Mouse (Mus musculus) cerebellum, postnatal 25 days (tissue): ENCODE data around the gene Tbx4.

ENCODE experiments used
- DNase-seq, 2 experiments: peaks; one replicate each; pipeline ENCODE4 v3.0.0; 2021; ENCODE audit warnings: mixed read lengths in 2 of 2

The Tbx4 gene

GRCm38 (mm10) chr11:85885665-85886428 lies at the start of gene Tbx4:
Tbx4 (plus strand) TSS chr11:85886422.
- DNase-seq, result no peak

- DNase-seq, result peak in 1 of 2 experiments; percentile 44
Observed at GRCm38 (mm10) chr11:85836523-85837290, 49.5 kb upstream of the Tbx4 start.

DNA sequence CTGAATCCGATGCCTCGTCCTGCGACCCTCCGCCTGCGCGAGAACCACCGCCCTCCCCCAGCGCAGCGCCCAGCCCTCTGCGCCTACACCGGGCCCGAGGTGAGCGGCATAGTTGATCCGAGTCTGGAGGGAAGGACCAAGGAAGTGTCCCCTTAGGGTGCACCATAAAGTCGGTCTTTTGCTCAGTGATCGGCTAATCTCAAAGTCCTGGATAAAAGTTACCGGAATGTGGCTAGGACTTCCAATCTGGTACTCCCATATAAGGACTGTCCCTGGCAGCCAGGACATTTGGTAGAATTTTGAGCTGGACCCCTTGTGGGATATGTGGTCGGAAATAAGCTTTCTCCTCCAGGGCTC lies 49.0 kb upstream of the Tbx4 start:
- DNase-seq, result no peak

GRCm38 (mm10) chr11:85837648-85838423 lies 48.4 kb upstream of the Tbx4 start:
- DNase-seq, result peak in 1 of 2 experiments; percentile 41

DNA sequence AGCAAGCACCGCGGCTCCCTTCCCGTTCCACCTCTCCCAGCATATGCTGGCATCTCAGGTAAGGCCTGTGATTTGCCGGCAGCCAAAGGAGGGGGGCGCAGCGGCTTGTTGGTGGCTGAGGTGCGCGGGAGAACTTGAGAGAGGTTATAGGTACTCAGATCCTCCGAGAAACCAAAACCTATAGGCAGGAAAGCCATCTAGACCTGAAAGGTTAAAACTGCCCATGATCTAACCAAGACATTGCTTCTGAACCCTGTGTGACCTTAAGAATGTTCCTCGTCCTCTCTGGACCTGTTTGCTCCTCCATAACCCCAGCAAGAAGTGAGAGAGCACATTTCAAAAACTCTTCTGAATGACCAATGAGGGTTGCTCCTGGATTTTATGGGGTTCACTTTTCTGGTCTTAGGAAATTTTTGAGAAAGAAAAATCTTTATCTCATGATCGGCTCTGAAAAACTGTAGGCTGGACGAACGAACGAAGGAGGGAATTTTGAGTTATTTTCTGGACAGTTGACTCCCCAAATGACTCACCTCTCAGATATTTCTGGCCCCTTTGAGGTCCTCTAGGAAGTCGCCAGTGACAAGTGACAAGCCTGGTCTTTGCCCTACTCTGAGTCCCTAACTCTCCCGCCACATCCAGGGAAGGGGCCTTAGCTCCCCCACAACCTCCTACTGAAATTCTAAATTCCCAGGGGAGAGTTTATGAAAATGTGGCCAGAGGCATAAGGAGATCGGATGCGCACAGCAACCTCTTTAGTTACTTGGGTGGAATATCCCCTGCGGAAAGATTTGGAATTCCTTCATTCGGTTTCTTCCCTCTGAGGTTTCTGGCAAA lies 47.6 kb upstream of the Tbx4 start:
- DNase-seq, result peak in 1 of 2 experiments; percentile 4

- DNase-seq, result peak in 1 of 2 experiments; percentile 5
Observed at GRCm38 (mm10) chr11:85839258-85840030, 46.8 kb upstream of the Tbx4 start.

DNA sequence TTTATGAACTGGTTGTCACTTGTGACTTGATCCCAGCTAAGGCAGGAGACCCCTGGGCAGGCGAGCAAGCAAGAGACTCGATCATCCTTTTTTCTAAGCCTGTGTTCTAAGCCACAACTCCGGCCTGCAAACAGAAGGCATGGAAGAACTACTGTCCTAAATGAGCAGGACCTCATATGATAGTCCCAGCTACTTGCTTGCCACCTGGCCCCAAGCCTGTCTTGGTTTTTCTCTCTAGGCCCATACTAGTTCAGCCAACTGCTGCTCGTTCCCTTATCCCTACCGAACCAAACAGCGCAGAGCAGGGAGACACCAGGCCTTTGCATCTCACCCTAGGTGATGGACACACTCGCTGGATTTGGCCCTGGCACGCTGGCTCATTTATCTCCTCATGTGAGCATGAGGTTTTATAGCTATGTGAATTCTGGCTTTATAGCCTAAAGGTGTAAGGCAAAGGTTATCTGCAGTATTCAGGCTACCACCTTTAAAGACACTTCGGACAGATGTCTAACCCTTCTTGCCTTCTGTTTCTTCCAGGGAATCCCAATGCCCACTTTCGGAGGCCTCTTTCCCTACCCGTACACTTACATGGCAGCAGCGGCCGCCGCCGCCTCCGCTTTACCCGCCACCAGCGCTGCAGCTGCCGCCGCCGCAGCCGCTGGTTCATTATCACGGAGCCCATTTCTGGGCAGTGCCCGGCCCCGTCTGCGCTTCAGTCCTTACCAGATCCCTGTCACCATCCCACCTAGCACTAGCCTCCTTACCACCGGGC lies 46.0 kb upstream of the Tbx4 start:
- peak in 1 of 2 experiments; percentile 9 for DNase-seq

- DNase-seq, result no peak
Observed at GRCm38 (mm10) chr11:85840803-85841145, 45.4 kb upstream of the Tbx4 start.

- DNase-seq, result no peak
Observed at GRCm38 (mm10) chr11:85841211-85841681, 45.0 kb upstream of the Tbx4 start.

- DNase-seq, result peak; percentile 64 to 78
Observed at GRCm38 (mm10) chr11:85841980-85842379, 44.2 kb upstream of the Tbx4 start.

DNA sequence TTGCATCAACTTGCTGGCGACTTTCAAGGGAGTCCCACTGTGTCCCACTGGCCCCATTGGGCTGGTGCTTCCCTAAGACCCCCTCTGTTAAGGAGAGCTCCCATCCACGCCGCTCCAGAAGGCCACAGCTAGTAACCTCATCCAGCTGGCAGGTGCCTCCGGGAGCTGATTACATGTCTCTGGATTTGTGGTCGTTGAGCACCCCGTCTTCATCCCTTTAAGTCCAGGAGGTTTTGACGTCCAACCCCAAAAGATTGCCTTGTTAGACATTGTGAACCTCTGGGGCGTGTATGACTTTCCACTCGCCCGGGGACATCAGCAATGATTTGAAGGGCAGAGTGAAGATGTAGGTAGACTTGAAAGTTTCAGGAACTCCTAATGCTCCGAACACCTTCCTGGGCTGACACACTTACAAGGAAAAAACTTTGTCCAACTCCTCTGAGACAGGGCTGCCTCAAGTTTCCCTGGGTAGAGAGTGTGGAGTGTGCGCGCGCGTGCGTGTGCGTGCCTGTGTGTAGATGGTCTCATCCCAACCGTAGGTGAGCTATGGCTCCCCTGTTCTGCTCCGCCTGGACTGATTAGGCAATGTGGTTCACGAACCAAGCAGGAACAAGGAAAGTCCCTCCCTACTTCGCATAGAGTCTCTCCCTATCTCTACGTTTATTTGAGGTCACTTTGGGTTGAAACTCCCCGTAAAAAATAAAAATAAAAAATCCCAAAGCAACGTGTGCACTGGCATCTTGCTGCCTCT lies 43.5 kb upstream of the Tbx4 start:
- DNase-seq, result peak in 1 of 2 experiments; percentile 6

GRCm38 (mm10) chr11:85843347-85843692 lies 42.9 kb upstream of the Tbx4 start:
- peak; percentile 49 to 67 for DNase-seq

DNA sequence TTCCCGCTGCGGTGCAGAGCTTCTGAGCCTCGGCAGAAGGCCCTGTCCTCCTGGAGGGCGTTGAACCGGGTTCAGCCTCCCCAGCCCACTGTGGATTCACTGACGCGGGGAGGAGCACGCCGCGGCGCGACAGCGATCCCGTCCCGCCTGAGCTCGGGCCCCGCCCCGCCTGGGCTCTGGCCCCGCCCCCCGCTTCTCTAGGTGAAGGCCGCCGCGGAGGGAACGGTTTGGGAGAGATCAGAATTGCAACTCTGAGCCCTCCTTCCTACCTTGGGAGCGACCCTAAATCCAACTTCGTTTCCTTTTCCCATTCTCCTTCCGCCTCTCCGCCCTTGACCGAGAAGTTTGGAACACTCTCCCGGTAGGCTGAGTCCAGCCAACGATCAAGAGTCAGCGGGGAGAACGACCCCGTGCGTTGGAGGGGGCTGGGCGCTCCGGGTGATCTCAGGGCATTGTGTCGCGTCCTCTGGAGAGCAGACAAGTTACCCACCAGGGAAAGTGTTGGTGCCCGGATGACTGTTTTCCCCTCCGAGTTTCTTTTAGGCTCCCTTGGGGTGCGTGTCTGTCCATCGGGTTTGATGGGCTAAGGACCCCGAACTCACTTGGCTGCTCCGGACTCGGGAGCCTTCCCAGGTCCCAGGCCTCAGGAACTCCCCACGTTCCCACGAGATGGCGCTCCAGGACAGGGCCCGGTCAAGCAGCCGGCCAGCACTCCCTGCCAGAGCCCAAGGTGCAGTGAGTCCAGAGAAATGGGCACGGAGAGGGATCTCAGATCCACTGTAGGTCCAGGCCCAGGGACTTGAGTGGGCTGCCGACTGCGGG lies 41.9 kb upstream of the Tbx4 start:
- DNase-seq, result peak; percentile 82 to 87

DNA sequence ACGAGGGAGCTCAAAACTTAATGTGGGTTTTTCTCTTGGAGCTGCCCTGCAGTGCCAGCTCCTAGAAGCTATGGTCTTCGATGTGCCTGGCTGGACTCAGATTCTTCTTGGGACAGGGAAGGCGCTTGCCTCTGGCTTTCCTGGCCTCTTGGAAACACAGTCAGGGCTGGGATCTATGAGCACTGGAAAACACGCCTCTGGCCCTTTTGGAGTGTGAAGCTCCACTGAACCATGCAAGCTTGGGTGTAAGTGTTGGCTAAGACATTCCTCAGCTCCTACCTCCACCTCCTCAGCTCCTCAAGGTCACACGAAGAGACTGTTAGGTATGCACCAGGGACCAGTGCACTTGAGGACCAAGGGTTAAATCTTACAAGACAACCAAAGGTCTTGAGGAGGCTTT lies 41.3 kb upstream of the Tbx4 start:
- no peak for DNase-seq

GRCm38 (mm10) chr11:85845921-85846320 lies 40.3 kb upstream of the Tbx4 start:
- DNase-seq, result peak in 1 of 2 experiments; percentile 3

- peak in 1 of 2 experiments; percentile 2 for DNase-seq
Observed at GRCm38 (mm10) chr11:85846509-85846908, 39.7 kb upstream of the Tbx4 start.

DNA sequence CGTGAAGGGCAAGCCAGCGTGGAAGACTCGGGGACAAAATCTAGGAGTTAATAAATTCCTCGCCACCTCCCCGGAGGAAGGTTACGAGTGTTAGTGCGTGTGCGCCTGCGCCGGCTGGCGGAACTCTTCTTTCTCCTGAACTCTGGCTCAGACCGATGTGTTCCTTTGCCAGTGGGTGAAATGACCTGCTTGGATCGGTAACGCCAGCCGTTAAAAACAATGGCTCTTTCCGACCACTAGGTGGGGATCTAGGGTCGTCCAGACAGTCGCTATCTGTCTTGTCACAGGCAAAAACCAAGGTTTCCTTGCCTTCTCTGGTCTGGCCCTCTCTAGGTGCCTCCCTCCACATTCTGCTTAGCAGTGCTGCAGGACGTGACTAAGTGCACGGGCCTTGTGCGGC lies 37.2 kb upstream of the Tbx4 start:
- DNase-seq, result peak; percentile 66 to 73

GRCm38 (mm10) chr11:85850233-85850632 lies 36.0 kb upstream of the Tbx4 start, which contains the start of gene Gm11444:
Gm11444 (minus strand) TSS chr11:85850333.
- DNase-seq, result no peak

- DNase-seq, result no peak
Observed at GRCm38 (mm10) chr11:85850758-85851157, 35.5 kb upstream of the Tbx4 start.
